Mouse (Mus musculus): Measurements from ENCODE around the gene Kctd21. TPM values are rescaled to one million over a fixed set of nuclear protein-coding genes. Genes with fewer than 3 reads are reported as not detected.

Gene Kctd21
- polyA plus RNA-seq, 1 experiment from 2014 or later = 5.4 TPM

DNA sequence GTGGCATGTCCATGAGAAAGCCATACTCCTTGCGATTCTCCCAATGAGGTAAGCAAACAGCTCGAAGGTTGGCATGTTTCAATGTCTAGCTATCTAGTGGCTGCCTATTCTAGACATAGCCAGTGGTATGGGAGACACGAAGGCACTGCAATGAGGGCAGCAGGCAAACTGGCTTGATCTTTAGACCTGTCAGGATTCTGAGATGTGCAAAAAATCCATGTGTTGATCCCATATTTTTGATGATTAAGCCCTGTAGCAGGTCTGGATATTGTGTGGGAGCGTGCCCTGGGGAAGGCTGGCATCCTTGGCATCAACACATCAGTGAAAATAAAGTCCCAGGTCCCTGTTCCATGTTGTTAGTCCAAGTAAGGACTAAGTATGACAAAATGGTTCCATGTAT lies 56.4 kb downstream of the Kctd21 start:
- Histone ChIP-seq H3K4me2 (ENCODE audit: low read length) (no peak overlapping the region), H3K4me3 (ENCODE audit: low read depth, low read length) (no peak overlapping the region), H3K9ac (ENCODE audit: low read length) (no peak overlapping the region), H3K27ac (ENCODE audit: low read depth) (no peak overlapping the region), H3K36me3 (ENCODE audit: control insufficient read depth, insufficient read depth, low read length) (peaks cover 90% of the 10 kb centered on the region), H3K27me3 (replicated peaks; ENCODE audit: control insufficient read depth, insufficient read depth, low read length) (no peaks in the 10 kb centered on the region), H3K4me1 (replicated peaks; ENCODE audit: control insufficient read depth, insufficient read depth, low read length) (no peaks in the 10 kb centered on the region), H3K9me3 (ENCODE audit: control insufficient read depth, low read length) (no peaks in the 10 kb centered on the region)
- ATAC-seq (replicated peaks; ENCODE audit: low FRiP score, low TSS enrichment, low read depth) (no peak), DNase-seq (ENCODE audit: low spot score) (no peak)
- WGBS = 94% methylated on average over 4 of the region's 4 CpGs

DNA sequence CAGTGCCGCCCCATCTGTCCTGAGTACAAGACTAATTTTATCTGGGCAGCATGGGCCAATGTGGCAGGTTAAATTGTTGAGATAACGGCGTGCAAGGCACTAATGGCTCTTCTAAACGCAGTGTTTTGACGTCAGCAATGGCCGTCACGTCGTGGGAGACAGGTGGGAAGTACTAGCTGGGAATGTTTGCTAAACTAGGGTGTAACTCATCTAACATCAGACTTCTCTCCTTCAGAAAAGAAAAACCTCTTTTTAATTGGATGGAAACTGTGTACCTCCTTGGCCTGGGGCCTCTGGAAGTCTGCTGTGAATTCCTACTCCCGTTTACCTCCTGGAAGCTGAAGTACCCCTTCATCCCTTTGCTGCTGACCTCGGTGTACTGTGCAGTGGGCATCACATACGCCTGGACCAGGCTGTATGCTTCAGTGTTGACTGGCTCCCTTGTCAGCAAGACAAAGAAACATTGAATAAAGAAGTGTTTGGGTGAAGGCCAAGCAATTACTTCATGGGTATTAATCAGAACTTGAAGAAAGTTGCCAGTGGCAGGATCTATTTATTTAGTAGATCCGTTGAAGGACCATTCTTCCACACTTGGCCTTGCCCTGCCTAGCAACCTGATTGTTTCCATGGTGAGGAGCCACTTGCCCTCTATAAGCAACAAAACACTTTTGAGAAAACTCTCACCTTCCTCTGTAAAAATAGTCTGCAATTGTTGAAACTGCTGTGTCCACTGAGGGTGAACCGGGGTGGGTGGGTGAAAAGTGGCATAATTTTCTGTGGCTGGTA lies 59.4 kb downstream of the Kctd21 start:
- DNase-seq (ENCODE audit: low spot score) = no peak
- H3K27ac ChIP-seq (ENCODE audit: low read depth) = no peak overlapping the region
- no peak overlapping the region for H3K4me2 ChIP-seq (ENCODE audit: low read length)
- no peak for ATAC-seq (replicated peaks; ENCODE audit: low FRiP score, low TSS enrichment, low read depth)
- H3K27me3 ChIP-seq (replicated peaks; ENCODE audit: control insufficient read depth, insufficient read depth, low read length) = no peaks in the 10 kb centered on the region
- H3K9me3 ChIP-seq (ENCODE audit: control insufficient read depth, low read length) = no peaks in the 10 kb centered on the region
- peaks cover 62% of the 10 kb centered on the region for H3K36me3 ChIP-seq (ENCODE audit: control insufficient read depth, insufficient read depth, low read length)
- H3K9ac ChIP-seq (ENCODE audit: low read length) = no peak overlapping the region
- H3K4me3 ChIP-seq (ENCODE audit: low read depth, low read length) = no peak overlapping the region
- WGBS = 89% methylated on average over 13 of the region's 13 CpGs
- H3K4me1 ChIP-seq (replicated peaks; ENCODE audit: control insufficient read depth, insufficient read depth, low read length) = no peaks in the 10 kb centered on the region

DNA sequence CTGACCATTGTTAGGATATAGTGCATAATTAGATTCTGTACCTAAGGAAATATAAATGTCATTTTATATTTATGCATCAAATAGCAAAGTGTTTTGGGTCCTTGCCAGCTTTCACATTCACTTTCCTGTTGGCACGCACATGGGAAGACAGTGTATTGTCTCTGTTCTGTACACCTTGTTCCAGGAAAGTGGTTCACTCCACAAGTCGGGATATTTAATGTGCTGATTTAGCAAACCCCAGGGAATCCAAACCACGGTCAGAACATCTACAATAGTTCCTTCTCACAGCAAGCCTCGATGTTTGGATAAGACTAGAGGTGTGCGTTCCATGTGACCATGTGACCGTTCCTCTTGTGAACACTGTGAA lies 59.9 kb downstream of the Kctd21 start:
- Histone ChIP-seq H3K27me3 (replicated peaks; ENCODE audit: control insufficient read depth, insufficient read depth, low read length) (no peaks in the 10 kb centered on the region), H3K4me3 (ENCODE audit: low read depth, low read length) (no peak overlapping the region), H3K27ac (ENCODE audit: low read depth) (no peak overlapping the region), H3K4me1 (replicated peaks; ENCODE audit: control insufficient read depth, insufficient read depth, low read length) (no peaks in the 10 kb centered on the region), H3K4me2 (ENCODE audit: low read length) (no peak overlapping the region), H3K9ac (ENCODE audit: low read length) (no peak overlapping the region), H3K36me3 (ENCODE audit: control insufficient read depth, insufficient read depth, low read length) (peaks cover 56% of the 10 kb centered on the region), H3K9me3 (ENCODE audit: control insufficient read depth, low read length) (no peaks in the 10 kb centered on the region)
- ATAC-seq (replicated peaks; ENCODE audit: low FRiP score, low TSS enrichment, low read depth) (no peak), DNase-seq (ENCODE audit: low spot score) (no peak)
- 87% methylated on average over 6 of the region's 6 CpGs for WGBS

DNA sequence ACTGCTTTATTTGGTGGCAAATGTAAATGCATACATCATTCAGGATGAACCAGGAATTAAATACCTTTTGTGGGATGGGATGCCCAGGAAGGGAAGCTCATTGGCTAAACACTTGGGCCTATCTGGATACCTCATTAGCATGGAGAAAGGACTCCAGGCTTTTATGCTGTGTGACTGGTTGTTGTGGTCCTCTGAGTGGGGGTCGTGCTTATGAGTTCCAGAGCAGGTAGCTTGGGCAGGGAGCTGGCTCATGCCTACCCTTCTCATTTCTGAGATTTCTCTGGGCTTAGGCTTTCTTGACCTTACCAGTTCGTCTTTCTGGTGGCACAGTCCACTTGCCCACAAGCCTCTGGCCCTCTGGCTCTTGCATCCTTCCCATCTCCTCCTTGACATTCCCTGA lies 62.2 kb downstream of the Kctd21 start:
- Histone ChIP-seq H3K9me3 (ENCODE audit: control insufficient read depth, low read length) (no peaks in the 10 kb centered on the region), H3K4me3 (ENCODE audit: low read depth, low read length) (no peak overlapping the region), H3K36me3 (ENCODE audit: control insufficient read depth, insufficient read depth, low read length) (peaks cover 33% of the 10 kb centered on the region), H3K4me2 (ENCODE audit: low read length) (no peak overlapping the region), H3K4me1 (replicated peaks; ENCODE audit: control insufficient read depth, insufficient read depth, low read length) (no peaks in the 10 kb centered on the region), H3K9ac (ENCODE audit: low read length) (no peak overlapping the region), H3K27me3 (replicated peaks; ENCODE audit: control insufficient read depth, insufficient read depth, low read length) (no peaks in the 10 kb centered on the region), H3K27ac (ENCODE audit: low read depth) (no peak overlapping the region)
- 61% methylated on average over 2 of the region's 2 CpGs for WGBS
- ATAC-seq (replicated peaks; ENCODE audit: low FRiP score, low TSS enrichment, low read depth) (no peak), DNase-seq (ENCODE audit: low spot score) (no peak)

DNA sequence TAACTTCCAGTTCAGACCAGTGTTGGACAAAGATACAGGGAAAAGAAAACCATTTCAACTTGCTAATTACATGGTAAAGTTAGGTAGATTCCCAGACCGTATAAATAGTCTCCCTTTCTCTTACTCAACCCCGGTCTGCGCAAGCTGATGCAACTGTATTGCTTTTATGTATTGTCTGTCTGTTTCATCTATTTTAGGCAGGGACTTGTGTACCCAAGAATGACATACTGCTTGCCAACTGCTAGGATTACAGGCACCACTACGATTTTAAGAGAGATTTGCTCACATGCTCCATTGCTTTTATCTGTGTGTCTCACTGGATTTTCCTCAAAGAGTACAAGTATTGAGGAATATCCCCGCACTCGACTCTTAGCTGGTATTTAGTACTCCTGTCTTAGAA lies 66.8 kb downstream of the Kctd21 start:
- no peak overlapping the region for H3K27ac ChIP-seq (ENCODE audit: low read depth)
- DNase-seq (ENCODE audit: low spot score) (no peak), ATAC-seq (replicated peaks; ENCODE audit: low FRiP score, low TSS enrichment, low read depth) (no peak)
- no peak overlapping the region for H3K4me2 ChIP-seq (ENCODE audit: low read length)
- peaks cover 9% of the 10 kb centered on the region for H3K4me1 ChIP-seq (replicated peaks; ENCODE audit: control insufficient read depth, insufficient read depth, low read length)
- no peaks in the 10 kb centered on the region for H3K27me3 ChIP-seq (replicated peaks; ENCODE audit: control insufficient read depth, insufficient read depth, low read length)
- H3K9ac ChIP-seq (ENCODE audit: low read length) = no peak overlapping the region
- H3K4me3 ChIP-seq (ENCODE audit: low read depth, low read length) = no peak overlapping the region
- WGBS = 92% methylated on average over 6 of the region's 6 CpGs
- H3K9me3 ChIP-seq (ENCODE audit: control insufficient read depth, low read length) = no peaks in the 10 kb centered on the region
- no peaks in the 10 kb centered on the region for H3K36me3 ChIP-seq (ENCODE audit: control insufficient read depth, insufficient read depth, low read length)

Other genes starting within 250 kb of the Kctd21 start
- gene Usp35, start 307 bp upstream of the Kctd21 start, polyA plus RNA-seq (2014; fragmentation: Nextera tagmentation; extraction: Ambion mirVana) = 2.1 and 3.4 TPM in 2 replicates
- 46.2 and 48.6 TPM in 2 replicates for gene Alg8, start 39.3 kb downstream of the Kctd21 start, polyA plus RNA-seq (2014; fragmentation: Nextera tagmentation; extraction: Ambion mirVana)
- gene Ndufc2, start 67.7 kb downstream of the Kctd21 start, polyA plus RNA-seq (2014; fragmentation: Nextera tagmentation; extraction: Ambion mirVana) = 386 and 389 TPM in 2 replicates
- gene Thrsp, start 85.4 kb downstream of the Kctd21 start, polyA plus RNA-seq (2014; fragmentation: Nextera tagmentation; extraction: Ambion mirVana) = 0.23 and 0.41 TPM in 2 replicates
- gene Kctd14, start 119.0 kb downstream of the Kctd21 start, polyA plus RNA-seq (2014; fragmentation: Nextera tagmentation; extraction: Ambion mirVana) = 1.7 and 2.2 TPM in 2 replicates
- 56.4 and 64.1 TPM in 2 replicates for gene Ints4, start 148.6 kb downstream of the Kctd21 start, polyA plus RNA-seq (2014; fragmentation: Nextera tagmentation; extraction: Ambion mirVana)
- gene Aamdc, start 247.2 kb downstream of the Kctd21 start, polyA plus RNA-seq (2014; fragmentation: Nextera tagmentation; extraction: Ambion mirVana) = 48.8 and 54.0 TPM in 2 replicates
- 20.3 and 20.9 TPM in 2 replicates for gene Rsf1, start 247.6 kb downstream of the Kctd21 start, polyA plus RNA-seq (2014; fragmentation: Nextera tagmentation; extraction: Ambion mirVana)